Mouse (Mus musculus): Measurements from ENCODE around the gene Teddm1b. TPM values are rescaled to one million over a fixed set of nuclear protein-coding genes. Genes with fewer than 3 reads are reported as not detected.
A peak's percentile ranks its signal among the peaks of the same experiment; 100 is the strongest.
"Not testable (repeated sequence)": the region's sequence is repeated elsewhere in the genome, so short reads cannot be mapped to it uniquely, and the experiment has no call there.

The Teddm1b gene
- total RNA-seq (2015; ENCODE audit: low replicate concordance) (not detected in 2 replicates), total RNA-seq (2017; ENCODE audit: low replicate concordance) (0.13 TPM in 1 of 2 replicates, not detected in the other)

DNA sequence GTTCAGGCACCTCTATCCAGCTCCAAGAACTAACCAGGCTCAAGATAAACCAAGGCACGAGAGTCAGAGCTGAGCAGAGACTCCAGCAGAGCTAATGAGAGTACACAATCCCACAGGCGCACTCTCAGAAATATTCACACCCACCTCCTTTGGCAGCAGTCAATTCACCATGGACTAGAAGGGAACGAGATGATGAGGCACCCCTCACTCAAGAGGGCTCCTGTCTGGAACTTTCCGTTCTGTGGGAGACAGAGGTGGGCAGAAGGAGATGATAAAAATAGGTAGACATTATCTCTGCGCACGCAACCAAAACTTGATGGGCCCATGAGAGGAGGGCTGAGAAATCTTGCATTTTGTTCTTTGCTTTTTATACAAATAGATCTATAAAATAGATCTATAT is at the start of gene Teddm1b:
TSS of gene Teddm1b (plus strand) at position 301 of the 400 bp plus-strand sequence.
- ATAC-seq (replicated peaks; ENCODE audit: low FRiP score, poor library complexity, severe bottlenecking), result no peak

DNA sequence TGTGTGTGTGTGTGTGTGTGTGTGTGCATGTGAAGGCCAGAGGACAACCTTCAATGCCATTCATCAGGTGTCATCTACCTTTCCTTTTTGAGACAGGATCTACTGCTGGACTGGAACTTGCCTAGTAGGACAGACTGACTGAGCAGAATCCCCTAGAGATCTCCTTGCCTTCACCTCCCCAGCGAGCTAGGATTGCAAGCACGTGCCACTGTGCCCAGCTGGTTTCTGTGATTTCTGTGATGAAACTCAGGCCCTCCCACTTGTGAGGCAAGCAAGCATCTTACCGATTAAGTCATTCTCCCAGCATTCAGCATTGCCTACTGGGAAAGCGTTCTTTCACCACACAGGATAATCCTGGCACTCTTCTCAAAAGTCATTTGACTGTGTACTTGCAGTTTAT is 43.4 kb upstream of the Teddm1b start:
- no peak for ATAC-seq (replicated peaks; ENCODE audit: low FRiP score, poor library complexity, severe bottlenecking)

GRCm38 (mm10) chr1:153836036-153836435 is 38.1 kb upstream of the Teddm1b start:
- ATAC-seq (replicated peaks; ENCODE audit: low FRiP score, poor library complexity, severe bottlenecking), result no peak

DNA sequence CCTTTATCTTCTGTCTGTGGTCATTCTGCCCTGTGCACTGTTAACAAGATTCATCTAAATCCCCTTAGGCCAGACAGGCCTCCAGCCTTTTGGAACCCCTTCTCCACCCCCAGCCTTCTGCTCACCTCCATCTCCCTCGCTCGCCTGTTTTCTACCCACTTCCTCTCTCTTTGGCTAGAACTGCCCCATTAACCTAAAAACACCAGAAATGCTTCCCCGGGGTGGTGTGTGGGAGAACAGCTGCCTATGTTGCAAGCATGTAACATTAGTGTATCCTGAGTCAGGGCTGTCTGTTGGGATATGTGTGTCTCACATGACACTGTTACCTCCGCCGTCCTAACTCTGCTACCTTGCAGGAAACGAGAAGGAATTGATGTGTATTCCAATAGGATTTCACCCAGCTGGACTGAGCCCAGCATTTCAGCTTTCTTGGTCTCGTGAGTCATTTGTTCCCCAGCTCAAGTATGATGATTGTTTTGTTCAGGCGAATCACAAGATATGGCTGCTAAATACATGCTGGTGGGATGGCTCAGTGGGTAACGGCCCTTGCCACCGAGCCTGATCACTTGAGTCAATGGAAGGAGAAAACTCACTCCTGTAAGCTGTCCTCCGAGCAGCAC is 31.9 kb upstream of the Teddm1b start:
- no peak for ATAC-seq (replicated peaks; ENCODE audit: low FRiP score, poor library complexity, severe bottlenecking)

DNA sequence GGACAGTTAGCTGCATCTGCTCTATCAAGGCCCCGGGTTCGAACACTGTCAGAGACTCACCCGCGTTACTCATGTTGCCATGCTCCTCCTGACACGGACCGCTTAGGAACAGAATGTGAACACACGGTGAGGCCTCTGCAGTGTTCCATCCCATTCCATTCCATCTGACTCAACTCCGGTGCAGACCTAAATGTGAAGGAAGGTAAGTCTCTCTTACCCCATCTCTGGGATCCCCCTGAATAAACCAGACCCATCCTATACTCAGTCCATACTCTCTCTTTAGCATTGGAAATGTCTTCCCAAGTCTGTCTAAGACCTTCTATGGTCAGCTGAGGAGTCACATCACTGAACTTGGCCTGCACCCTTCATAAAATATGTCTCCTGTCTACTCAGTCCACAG is 30.1 kb upstream of the Teddm1b start, which contains the start of gene Rgsl1:
TSS of gene Rgsl1 (minus strand) at position 101 of the 400 bp plus-strand sequence.
- ATAC-seq (replicated peaks; ENCODE audit: low FRiP score, poor library complexity, severe bottlenecking), result no peak

DNA sequence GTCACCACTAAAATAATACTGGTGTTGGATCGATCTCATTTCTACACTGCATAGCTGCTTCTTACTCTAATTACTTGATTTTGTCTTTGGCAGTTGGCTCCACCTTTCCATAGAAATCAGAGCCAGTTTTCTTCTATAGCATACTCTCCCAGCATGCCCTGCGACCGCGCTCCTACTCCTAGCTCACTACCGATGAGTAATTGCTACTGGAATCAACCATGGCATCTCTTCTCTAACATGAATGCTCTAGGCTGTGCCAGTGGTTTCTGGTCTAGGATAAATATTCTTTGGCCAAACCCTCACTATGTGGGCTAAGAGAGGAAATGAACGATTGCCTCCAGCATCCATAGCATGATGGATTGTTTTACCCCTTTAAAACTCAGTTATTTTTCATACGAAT is 27.7 kb upstream of the Teddm1b start:
- no peak for ATAC-seq (replicated peaks; ENCODE audit: low FRiP score, poor library complexity, severe bottlenecking)

- ATAC-seq (replicated peaks; ENCODE audit: low FRiP score, poor library complexity, severe bottlenecking), result no peak
Measured at GRCm38 (mm10) chr1:153846867-153847266, 27.3 kb upstream of the Teddm1b start.

DNA sequence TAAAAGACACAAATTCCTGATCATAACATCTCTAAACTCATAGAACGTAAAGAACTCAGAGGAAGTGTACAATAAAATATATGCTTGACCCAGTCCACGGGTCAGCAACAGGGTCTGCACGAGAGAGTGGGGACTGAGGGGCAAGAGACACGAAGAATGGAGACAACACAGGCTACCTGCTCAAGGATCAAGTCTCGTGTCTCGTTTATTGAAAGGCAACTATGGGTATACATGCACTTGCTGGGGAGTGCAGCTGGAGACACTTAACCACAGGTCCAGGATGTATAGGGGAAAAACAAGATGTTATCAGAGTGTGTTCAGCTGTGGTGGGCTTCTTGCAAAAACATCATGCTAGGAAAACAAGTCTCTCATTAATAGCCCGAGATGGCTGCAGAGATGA is 21.4 kb upstream of the Teddm1b start:
- ATAC-seq (replicated peaks; ENCODE audit: low FRiP score, poor library complexity, severe bottlenecking), result not testable (repeated sequence)

GRCm38 (mm10) chr1:153855946-153856345 is 18.2 kb upstream of the Teddm1b start:
- no peak for ATAC-seq (replicated peaks; ENCODE audit: low FRiP score, poor library complexity, severe bottlenecking)

GRCm38 (mm10) chr1:153880391-153880790 is 6.2 kb downstream of the Teddm1b start:
- ATAC-seq (replicated peaks; ENCODE audit: low FRiP score, poor library complexity, severe bottlenecking), result not testable (repeated sequence)

- ATAC-seq (replicated peaks; ENCODE audit: low FRiP score, poor library complexity, severe bottlenecking), result no peak
Measured at GRCm38 (mm10) chr1:153886024-153886633, 12.0 kb downstream of the Teddm1b start.

DNA sequence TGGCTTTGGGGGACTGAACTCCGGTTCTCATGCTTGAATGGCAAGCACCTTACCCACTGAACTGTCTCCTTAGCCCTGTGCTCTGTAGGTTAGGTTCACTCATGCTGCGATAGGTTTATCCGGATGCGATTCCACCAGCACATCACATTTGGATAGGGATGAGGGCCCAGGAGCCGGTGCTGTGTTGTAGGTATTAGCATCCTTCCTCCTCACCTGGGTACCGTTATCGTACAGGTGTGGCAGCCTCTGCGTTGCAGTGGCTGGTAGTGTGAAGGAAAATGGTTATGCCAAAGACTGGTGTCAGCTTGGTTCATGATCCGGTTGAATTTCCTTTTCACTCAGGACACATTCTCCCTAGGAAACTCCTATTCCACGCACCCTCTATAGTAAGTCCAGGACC is 16.0 kb downstream of the Teddm1b start:
- no peak for ATAC-seq (replicated peaks; ENCODE audit: low FRiP score, poor library complexity, severe bottlenecking)

DNA sequence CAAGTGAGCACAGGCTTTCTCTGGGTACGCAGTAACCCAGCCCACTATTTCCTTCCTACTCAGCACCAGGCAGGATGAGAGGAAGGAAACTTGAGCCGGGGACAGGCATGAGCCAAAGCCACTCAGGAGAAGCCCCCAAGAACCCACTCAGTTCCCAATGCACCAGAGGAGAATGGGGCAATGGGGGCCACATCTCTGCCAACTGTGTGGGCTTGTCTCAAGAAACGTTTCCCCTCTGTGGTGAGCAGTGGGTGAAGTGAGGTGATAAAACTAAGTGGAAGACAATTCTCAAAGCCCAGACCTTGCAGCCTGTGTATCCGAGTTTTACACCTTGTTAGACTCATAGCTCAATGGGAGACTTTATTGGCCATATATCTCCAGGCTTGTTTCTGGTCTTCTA is 17.3 kb downstream of the Teddm1b start, which contains the start of gene Teddm1a:
TSS of gene Teddm1a (plus strand) at position 301 of the 400 bp plus-strand sequence.
- no peak for ATAC-seq (replicated peaks; ENCODE audit: low FRiP score, poor library complexity, severe bottlenecking)

- ATAC-seq (replicated peaks; ENCODE audit: low FRiP score, poor library complexity, severe bottlenecking), result no peak
Measured at GRCm38 (mm10) chr1:153893746-153894145, 19.6 kb downstream of the Teddm1b start.

- no peak for ATAC-seq (replicated peaks; ENCODE audit: low FRiP score, poor library complexity, severe bottlenecking)
Measured at GRCm38 (mm10) chr1:153894201-153894893, 20.2 kb downstream of the Teddm1b start.

- 0 out of 2 replicates have a peak, but pooled peaks have one; percentile 37 for ATAC-seq (replicated peaks; ENCODE audit: low FRiP score, poor library complexity, severe bottlenecking)
Measured at GRCm38 (mm10) chr1:153894979-153895378, 20.8 kb downstream of the Teddm1b start.

DNA sequence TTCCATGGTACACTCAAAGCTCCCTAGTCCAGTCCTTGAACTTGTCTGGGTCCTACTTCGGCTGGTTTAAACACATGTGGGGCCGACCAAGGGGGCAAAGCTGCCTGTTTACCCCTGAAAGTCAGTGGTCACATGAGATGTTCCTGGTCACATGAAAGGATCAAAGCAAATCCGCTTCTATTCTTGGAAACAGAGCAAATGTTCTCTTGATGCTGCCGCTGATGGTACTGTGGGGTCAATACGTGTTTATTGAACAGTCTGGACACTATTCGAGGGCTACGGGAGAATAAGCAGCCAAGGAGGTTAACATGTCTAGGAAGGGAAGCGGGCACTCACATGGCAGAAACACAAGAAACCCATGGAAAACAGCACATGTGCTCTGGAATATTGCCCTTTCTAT is 23.1 kb downstream of the Teddm1b start:
- no peak for ATAC-seq (replicated peaks; ENCODE audit: low FRiP score, poor library complexity, severe bottlenecking)

- no peak for ATAC-seq (replicated peaks; ENCODE audit: low FRiP score, poor library complexity, severe bottlenecking)
Measured at GRCm38 (mm10) chr1:153898989-153899730, 25.0 kb downstream of the Teddm1b start.

- ATAC-seq (replicated peaks; ENCODE audit: low FRiP score, poor library complexity, severe bottlenecking), result peak; percentile 91
Measured at GRCm38 (mm10) chr1:153899731-153900380, 25.7 kb downstream of the Teddm1b start, which contains the start of the genes Glul and Teddm2. Glul (plus strand) TSS chr1:153899944. Teddm2 (minus strand) TSS chr1:153900228.

All from erythroid progenitor cell, adult 5-6 weeks (primary cell).